Mouse (Mus musculus) spleen, adult 18-20 months (tissue): ENCODE results near the gene Traf1.

Experiments used
- DNase-seq, 2 experiments: peaks; one replicate each; pipeline ENCODE4 v3.0.0; 2022; ENCODE audit warnings: mixed read lengths in 2 of 2

Traf1 gene

GRCm38 (mm10) chr2:34940246-34940645, 21.3 kb downstream of the Traf1 start:
- no peak for DNase-seq

DNA sequence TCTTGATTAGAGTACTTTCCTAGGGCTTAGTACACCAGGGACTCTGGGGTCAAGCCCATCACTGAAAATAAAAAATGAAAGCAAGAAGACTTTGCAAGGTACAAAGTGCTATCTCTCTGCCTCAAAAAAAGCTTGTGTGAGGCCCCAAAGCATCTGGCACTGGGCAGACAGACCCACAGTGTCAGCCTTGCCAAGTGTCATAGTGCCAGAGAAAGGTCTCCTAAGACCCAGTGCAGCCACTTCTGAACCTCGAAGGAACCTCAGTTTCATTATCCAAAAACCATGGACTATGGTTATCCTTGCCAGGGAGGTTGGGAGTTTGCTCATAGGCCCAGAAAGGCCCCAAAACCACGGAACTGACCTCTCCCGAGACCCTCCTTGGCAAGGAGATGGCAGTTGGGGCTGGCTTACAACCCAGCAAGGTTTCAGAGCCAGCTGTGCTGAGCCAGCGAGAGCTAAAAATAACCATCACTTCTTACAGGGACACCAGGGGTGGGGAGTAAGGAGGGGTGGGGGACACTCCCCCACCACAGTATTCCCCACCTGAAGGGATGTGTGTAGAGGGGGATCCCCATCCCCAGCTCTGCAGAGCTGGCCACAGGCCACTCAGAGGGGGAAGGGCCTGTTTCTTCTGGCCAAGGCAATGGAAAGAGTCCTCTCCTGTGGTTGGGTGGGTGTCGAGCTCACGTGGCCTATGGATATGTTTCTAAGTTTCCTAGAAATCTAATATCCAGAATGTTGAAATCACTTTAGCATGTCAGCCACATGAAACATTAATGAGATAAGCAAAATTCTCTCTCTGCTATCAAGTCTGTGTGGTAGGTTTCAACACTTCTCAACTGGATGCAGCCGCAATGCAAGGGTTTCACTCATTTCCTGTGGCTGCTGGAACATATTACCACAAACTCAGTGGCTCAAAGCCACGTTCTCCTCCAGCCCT, 23.0 kb downstream of the Traf1 start:
- no peak for DNase-seq

DNA sequence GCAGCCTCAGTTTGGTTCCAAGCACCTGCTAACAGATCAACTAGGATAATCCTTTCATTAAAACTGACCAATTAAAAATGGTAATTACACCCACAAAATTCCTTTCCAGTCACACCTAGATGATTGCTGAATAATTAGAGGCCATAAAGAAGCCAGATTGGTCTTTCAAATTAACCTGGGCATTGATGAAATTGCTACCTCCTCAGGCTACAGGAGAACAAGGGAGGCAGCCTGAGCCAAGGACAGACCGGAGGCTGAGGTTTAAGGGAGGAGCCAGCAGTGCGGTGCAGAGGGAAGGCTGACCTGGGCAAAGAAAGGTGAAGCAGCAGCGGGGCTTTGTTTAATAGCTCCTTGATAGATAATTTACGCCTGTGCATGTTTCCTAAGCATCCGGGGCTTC, 24.1 kb downstream of the Traf1 start:
- no peak for DNase-seq

DNA sequence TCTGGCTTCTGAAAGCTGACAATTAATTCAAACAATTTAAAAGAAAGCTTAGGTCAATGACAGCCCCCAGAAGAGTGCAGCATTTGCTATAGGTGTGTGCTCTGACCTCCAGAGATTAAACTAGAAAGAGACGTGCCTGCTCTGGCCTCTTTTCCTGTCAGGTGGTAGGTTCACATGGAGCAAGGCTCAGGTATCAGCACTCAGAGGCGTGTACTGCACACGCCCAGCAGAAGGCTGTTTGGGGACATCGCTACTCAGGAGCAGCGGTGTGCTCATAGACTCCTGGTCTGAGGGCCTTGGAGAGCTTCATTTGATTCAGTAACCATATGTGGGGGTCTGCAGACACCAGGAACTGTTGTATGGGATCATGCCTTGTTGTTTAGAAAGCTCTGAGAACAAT, 34.3 kb downstream of the Traf1 start:
- no peak for DNase-seq

DNA sequence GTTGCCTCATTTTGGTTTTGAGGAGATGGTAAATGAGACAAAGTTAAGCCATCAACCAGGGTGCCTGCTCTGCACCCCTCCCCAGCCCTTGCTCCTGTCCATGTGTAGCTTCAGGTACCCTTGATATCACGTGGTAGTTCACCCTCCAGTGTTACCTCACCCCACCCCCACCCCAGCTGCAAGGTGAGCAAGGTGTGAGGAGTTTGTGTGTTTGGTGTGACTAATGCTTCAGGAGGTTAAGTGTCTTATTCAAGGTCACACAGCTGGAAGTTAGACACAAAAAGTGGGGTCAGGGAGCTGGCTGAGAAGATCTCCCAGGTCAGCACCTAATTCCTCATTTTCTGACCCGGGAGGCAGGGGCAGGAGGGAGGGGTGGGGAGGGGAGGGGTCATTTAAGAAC, 38.8 kb downstream of the Traf1 start:
- DNase-seq: no peak

GRCm38 (mm10) chr2:34920144-34920543, 41.4 kb downstream of the Traf1 start:
- DNase-seq: no peak

GRCm38 (mm10) chr2:34915103-34915502, 46.5 kb downstream of the Traf1 start:
- DNase-seq: no peak

DNA sequence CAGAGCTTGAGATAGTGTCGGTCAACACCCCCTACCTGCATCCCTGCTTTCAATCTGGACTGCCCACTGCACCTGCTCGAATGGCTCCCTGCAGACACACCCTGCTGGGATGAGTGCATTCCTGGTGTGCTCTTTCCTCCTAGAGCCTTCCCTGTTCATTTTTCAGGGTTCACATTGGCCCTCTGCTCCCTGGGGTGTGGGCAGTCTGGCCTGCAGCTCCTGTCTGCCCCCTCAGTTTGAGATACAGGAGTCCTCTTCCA, 46.8 kb downstream of the Traf1 start:
- no peak for DNase-seq

- peak; percentile 48 to 52 for DNase-seq
These were observed 47.3 kb downstream of the Traf1 start for GRCm38 (mm10) chr2:34914069-34914822.

- peak; percentile 42 to 63 for DNase-seq
These were observed 48.1 kb downstream of the Traf1 start, which contains the start of gene Phf19 for GRCm38 (mm10) chr2:34913218-34914068. Phf19 (minus strand) TSS chr2:34914026.

GRCm38 (mm10) chr2:34912613-34913012, 49.0 kb downstream of the Traf1 start:
- no peak for DNase-seq

GRCm38 (mm10) chr2:34911871-34912270, 49.7 kb downstream of the Traf1 start:
- DNase-seq: no peak

DNA sequence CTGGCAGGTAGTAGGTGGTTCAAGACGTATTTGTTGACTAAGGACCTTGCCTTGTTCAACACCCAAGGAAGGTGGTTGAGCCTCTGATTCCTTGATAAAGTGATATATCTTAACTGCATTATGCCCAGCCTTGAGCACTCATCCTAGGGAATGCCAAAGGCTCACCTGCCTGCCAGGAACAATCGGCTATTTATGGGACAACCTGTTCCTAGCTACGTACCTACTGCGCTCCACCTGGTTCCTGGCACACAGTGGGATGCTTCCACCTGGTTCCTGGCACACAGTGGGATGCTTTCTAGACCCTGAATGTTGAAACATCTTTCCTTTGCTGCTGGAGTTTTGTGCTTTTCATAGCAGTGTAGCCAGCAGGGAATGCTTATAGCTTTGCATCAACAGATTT, 51.9 kb downstream of the Traf1 start:
- no peak for DNase-seq

GRCm38 (mm10) chr2:34906861-34907604, 54.5 kb downstream of the Traf1 start:
- peak; percentile 69 to 75 for DNase-seq

DNA sequence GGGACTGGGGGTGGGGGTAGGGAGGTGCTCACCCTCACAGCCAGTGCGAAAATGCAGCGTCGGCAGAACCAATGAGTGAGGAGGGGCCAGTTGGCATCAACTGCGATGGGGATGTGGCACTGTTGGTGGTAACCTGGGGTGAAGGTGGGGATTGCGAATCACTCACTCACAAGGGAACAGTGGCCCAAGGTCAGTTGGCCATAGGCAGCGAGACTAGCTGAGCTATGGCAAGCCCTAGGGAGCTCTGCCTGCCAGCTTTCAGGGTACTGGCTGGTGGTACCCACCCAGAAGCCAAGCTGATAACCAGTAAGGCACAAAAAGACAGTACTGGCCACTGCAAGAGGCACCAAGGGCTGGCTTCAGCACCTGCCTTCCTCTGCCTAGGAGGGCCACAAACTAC, 55.1 kb downstream of the Traf1 start:
- no peak for DNase-seq

- peak; percentile 94 to 95 for DNase-seq
These were observed 56.6 kb downstream of the Traf1 start for GRCm38 (mm10) chr2:34904849-34905542.

DNA sequence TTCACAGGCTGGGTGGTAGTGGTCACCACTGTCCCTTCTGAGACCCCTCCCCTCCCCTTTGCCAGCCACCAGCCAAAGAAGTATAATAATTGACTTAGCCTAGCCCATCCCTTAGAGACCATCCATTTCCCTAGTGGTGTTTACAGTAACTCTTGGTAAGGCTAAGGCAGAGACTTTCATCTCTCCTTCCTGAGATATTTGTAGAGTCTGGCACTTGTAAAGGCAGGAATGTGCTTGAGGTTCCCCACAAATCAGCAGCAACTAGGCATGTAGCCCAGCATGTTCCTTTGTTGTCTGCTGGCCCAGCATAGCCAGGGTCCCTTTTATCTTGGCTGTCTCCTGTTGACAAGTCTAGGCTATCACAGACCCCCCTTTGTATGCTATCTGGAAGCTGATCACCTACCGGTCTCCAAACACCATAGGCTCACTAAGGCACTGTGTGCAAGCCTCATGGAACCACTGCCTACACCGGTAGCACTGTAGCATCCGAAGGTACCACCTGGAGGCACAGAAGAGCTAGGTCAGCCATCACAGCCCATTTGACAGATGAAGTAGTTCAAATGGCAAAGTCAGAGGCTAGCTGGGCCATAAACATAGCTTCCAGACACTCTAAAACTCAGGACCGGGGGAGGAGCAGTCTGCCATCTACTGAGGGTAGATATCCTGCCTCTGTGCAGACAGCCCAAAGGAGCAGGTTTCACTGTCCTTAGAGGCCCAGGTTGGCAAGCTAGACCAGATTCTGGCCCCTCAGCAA, 57.7 kb downstream of the Traf1 start:
- no peak for DNase-seq

GRCm38 (mm10) chr2:34903191-34903590, 58.4 kb downstream of the Traf1 start:
- DNase-seq: no peak

GRCm38 (mm10) chr2:34902731-34903130, 58.8 kb downstream of the Traf1 start:
- no peak for DNase-seq

DNA sequence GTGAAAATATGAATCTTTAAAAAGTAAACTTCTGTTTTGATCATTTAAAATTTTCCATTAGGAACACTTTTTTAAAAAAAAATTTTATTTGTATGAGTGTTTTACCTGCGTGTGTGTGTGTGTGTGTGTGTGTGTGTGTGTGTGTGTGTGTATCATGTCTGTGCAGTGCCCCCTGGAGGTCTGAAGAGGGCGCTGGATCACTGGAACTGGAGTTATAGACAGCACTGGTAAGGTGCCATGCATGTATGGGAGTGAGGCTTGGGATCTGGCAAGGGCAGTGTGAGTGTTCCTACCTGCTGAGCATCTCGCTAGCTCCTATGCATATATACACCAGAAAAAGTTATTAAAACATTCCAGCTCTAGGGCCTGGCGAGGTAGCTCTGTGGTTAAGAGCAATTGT, 59.8 kb downstream of the Traf1 start:
- DNase-seq: no peak

GRCm38 (mm10) chr2:34900412-34900811, 61.2 kb downstream of the Traf1 start:
- no peak for DNase-seq
